Mouse (Mus musculus): ENCODE results near the gene Rimklb.
A peak's percentile ranks its signal among the peaks of the same experiment; 100 is the strongest.
"Not testable (repeated sequence)": the region's sequence is repeated elsewhere in the genome, so short reads cannot be mapped to it uniquely, and the experiment has no call there.

Gene Rimklb

DNA sequence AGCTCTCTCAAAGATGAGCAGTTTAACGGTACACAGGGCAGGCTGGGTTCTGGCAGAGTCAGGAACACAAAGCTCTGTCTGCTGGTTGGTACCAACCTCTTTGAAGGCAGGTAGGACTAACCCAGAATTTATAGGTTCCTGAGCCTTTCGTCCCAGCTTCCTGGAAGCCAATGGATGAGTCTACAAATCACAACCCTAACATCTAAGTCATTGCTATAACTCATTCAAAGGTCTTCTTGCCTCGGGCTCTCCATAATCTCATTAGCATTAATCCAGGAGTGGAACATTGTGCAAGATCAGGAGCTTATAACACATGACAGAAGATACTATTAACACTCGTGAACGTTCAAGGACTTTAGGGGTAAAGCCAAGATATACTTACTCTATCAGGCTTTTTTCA lies at the start of gene Rimklb:
TSS of gene Rimklb (minus strand) at position 101 of the 400 bp plus-strand sequence.
- DNase-seq (ENCODE audit: low read depth, low spot score) = no peak

DNA sequence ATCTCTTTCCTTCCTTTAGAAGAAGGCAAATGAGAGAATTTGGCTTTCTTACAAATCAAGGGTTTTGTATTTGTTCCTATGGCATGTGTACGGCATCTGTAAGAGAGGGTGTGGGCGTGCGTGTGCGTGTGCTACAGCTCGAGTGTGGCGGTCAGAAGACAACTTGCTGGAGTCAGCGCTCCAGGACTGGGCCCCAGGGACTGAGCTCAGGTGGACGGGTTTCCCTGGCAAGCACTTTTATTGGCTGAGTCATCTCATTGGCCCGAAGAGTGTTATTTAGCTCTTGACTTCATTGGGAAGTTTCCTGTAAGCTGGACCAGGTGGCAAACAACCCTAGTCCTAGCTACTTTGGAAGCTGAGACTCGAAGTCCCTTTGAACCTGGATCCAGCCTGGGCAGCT lies 47.4 kb upstream of the Rimklb start:
- no peak for DNase-seq (ENCODE audit: low read depth, low spot score)

DNA sequence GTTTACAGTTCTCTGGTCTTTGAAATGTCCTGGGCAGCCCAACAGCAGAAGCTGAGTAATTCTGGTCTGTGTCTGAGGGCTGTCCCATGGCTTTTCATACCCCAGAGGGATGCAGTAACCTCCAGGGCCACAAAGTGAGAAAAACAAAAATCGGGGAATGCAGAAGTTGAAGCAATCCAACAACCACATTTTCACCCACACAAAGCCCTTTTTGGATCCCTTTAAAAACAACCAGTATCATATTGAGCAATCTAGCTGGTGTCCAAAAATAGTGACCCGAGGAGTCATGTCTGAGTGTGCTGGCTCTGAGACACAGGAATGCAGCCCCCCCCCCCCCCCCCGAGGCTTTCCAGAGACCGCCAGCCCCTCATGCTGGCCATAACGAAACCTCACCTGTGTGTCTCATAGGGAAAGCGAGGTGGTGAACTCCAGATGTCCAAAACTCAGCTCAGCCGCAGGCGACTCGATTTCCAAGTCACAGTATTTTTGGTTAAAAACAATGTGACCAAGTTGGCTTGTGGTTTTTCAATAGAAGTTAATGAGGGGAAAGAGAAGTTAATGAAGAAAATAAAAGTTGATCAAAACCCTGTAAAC lies 46.8 kb upstream of the Rimklb start:
- DNase-seq (ENCODE audit: low read depth, low spot score) = no peak

DNA sequence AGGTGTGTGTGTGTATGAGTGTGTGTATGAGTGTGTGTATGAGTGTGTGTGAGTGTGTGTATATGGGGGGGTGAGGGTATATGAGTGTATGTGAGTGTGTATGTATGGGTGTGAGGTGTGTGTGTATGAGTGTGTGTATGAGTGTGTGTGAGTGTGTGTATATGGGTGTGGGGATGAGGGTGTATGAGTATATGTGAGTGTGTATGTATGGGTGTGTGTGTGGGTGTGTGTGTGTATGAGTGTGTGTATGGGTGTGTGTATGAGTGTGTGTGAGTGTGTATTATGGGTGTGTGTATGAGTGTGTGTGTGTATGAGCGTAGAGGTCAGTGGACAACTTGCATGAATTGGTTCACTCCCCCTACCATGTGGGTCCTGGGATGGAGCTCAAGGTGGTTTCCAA lies 46.1 kb upstream of the Rimklb start:
- no peak for DNase-seq (ENCODE audit: low read depth, low spot score)

DNA sequence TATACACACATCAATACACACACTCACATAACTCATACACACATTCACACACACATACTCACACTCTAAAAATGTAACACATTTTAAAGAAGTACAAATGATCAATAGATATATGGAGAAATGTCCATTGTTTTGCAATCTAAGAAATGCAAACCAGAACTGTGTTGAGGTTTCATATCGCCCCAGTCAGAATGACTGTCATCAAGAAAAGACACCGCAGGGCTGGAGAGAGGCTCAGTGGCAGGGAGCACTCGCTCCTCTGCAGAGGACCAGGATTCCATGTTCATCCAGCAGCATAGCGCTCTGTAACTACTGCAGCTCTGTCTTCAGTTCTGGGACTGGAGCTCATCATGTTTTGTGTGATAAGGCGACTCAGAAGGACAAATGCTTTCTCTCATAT lies 45.0 kb upstream of the Rimklb start:
- no peak for DNase-seq (ENCODE audit: low read depth, low spot score)

DNA sequence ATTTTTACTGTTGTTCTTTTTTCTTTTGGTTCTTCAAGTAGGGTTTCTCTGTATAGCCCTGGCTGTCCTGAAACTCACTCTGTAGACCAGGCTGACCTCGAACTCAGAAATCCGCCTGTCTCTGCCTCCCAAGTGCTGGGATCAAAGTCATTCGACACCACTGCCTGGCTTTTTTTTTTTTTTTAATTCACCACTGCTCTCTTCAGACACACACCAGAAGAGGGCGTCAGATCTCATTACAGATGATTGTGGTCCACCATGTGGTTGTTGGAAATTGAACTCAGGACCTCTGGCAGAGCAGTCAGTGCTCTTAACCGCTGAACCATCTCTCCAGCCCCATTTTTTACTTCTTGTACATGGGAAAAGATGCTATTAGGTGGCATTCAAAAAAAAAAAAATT lies 43.9 kb upstream of the Rimklb start:
- not testable (repeated sequence) for DNase-seq (ENCODE audit: low read depth, low spot score)

DNA sequence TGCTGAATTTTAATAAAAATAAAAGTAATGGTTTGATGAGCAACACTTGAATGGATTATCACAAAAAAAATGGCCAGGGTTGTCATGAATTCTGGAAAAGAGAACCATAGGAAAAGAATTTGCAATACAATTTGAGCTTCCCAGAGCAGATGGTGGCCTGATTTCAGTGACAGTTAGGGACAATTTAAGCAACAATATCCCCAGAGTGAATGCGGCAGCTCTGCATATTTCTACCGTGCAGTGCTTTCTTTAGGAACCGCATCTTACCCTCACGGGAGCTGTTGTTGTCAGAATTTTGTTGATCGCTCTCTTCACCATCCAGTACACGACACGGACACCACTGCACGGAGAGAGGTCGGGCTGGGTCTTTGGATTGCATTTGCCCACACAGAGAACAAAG lies 41.0 kb upstream of the Rimklb start:
- DNase-seq (ENCODE audit: low read depth, low spot score) = no peak

DNA sequence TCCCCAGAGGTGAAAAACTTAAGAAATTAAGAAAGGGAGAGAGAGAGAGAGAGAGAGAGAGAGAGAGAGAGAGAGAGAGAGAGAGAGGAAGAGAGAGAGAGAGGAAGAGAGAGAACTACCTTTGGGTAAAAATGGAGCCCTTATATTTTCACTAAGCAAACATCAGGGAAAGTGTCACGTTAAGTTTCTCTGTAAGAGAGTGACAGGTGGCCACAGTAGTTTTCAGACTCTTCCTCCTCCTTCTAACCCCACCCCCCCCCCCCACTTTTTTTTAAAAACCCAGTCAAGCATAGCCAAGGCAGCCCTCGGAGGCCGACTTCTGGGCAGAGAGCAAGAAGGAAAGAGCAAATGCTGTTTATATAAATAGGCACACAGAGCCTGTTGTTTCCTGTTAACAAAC lies 35.5 kb upstream of the Rimklb start:
- no peak for DNase-seq (ENCODE audit: low read depth, low spot score)

DNA sequence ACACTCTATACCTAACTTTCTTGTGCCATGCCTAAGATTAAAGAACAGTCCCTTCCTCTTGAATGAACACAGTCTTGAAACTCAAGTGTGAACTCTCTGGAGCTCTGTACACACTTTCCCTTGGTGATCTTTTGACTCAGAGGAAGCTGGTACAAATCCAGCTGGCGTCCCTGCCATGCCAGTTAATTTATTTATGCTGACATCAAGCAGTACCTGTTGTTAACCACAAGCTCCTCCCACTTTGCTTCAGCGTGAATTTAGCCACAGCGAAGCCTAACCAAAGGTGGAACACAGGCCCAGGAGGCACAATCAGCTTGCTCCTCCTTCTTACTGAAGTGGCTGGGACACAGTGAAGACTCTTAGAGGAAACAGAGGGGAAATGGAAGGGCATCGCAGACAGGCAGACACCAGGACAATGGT lies 34.3 kb upstream of the Rimklb start:
- DNase-seq (ENCODE audit: low read depth, low spot score) = peak; percentile 32

DNA sequence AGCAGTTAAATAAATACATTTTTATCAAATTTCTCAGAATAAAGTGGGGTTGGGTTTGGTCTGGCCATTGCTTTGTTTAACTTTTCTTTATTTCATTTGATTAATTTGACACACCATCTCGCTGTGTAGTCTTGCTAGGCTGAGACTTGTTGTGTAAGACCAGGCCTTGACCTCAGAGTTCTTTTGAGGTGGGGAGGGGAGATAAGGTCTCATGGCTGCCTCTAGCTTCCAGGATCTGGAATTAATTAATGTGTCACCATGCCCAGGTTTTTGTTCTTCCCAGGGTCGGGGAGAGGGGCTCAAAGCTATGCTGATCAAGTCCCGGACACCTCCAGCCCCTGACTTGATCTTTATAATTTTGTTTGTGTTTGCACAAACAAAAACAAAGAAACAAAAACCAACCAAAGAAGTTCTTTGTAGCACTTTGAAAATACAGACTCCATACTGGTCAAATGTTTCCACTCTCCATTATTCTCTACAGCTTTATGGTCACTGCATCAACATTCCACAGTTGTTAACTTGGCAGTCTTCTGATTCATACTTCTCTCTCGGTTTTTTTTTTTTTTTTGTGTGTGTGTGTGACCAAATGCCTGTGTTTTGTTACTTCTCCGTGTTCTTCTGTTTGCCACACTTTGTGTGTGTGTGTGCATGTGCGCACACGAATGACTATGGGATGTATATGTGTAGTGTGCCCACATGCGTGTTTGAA lies 33.1 kb upstream of the Rimklb start:
- no peak for DNase-seq (ENCODE audit: low read depth, low spot score)

DNA sequence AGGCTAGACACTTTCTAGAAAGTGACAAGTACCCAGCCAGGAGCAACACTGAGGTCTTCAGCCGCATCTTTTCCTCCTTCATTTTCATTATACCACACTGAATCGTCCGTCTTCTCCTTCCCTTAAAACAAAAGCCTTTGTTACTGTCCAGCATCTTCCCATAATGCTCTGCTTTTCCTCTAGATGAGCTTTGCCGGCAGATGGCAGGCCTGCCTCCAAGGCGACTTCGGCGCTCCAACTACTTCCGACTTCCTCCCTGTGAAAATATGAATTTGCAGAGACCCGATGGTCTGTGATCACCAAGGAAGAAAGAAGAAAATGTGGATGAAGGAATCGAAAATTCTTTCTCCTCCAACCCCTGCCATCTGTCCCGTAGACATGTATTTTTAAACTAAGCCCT lies 29.6 kb upstream of the Rimklb start:
- no peak for DNase-seq (ENCODE audit: low read depth, low spot score)

DNA sequence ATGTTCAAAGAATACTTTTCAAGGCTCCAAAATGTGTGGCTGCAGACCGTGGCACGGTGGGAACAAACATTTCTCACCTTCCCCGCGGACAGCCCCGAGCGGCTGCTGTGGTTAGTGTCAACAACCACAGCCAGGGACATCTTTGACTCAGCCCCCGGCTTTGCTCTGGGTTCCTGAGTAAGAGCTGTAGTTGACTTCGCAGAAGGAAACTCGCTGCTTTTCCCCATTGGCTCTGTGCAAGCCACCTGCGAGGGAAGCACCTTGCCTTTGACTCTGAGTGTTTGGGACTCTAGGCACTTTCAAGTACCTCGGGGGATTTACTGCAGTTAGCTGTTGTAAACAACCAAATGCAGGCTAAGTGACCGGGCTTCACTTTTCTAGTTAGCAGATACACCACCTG lies 29.0 kb upstream of the Rimklb start:
- DNase-seq (ENCODE audit: low read depth, low spot score) = no peak

DNA sequence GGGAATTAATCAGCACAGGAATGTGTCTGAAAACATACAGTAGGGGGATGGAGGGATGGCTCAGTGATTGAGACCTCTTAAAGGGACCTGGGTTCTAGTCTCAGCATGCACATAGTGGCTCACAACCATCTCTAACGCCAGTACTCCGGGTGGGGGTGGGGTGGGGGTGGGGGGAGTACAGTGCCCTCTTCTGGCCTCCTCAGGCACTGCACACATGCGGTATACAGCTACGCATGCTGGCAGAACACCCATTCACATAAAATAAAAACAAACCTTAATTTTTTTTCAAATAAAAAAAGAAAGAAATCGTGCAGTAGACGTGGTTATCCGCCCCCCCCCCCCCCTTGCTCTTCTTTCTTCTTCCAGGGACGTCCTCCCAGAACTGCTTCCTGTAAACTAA lies 24.7 kb upstream of the Rimklb start:
- no peak for DNase-seq (ENCODE audit: low read depth, low spot score)

DNA sequence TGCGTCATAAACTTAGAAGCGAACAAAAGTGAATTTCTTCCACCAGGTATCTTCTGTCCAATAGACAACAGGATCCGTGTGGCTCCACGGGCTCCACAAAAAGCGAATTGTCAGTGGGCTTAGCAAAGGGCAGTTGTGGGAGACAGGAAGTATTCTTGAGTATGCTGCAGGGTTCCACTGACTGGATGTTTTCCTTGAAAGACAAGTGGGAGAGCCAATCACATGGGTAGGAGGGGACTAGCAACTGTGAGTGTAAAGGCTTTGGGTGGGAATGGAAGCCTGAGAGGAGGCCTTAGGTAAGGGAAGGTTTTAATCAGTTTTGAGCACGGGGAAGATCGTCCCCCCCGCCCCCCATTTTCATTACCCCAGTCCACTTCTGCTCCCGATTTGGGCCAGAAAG lies 24.0 kb upstream of the Rimklb start:
- peak; percentile 63 for DNase-seq (ENCODE audit: low read depth, low spot score)

DNA sequence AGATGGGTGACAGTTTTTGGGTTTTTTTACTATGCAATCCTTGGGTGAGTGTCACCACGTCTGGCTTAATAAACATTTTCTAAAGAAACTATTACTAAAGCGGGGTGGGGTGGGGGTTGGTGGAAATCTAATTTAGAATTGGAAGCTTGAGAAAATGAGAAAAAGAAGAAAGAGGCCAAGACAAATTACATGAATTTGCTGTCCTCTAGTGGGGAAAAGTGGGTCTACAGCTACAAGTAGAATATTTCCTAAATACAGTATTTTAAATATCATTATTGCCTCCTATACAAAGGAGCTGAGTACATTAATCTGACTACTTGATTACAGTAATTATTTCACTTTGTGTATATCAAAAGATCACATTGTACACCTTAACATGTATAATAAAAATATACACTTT lies 20.8 kb upstream of the Rimklb start:
- peak; percentile 27 for DNase-seq (ENCODE audit: low read depth, low spot score)

DNA sequence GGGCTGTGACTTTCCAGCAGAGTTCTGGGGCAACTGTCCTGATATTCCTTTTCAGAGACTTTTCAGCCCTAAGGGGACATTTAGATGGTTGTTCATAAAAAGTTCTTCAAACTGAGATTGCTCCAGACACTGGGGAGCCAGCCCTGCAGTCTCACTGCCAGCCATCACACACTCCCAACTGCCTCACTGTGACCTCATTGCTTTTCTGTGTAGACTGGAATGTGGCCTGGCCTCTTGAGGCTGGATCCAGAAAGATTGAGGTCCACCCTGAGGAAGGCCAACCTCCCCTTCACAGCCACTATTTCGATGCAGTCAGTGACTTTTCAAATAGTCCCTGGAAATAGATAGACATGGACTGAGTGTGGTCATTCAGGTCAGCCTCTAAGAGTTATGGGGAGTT lies 19.1 kb upstream of the Rimklb start:
- DNase-seq (ENCODE audit: low read depth, low spot score) = no peak

DNA sequence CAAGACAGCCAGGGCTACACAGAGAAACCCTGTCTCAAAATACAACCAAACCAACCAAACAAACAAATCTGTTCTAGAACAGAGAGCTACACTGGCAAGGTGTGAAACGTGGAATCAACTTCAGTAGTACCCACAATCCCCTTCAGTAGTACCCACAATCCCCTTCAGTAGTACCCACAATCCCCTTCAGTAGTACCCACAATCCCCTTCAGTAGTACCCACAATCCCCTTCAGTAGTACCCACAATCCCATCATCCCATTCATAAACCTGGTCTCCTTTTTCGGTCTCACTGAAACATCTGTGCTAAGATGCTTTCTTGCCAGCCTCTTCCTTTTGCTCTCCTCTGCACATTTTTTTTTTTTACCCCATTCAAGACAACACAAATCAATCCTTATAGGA lies 17.2 kb upstream of the Rimklb start:
- not testable (repeated sequence) for DNase-seq (ENCODE audit: low read depth, low spot score)

DNA sequence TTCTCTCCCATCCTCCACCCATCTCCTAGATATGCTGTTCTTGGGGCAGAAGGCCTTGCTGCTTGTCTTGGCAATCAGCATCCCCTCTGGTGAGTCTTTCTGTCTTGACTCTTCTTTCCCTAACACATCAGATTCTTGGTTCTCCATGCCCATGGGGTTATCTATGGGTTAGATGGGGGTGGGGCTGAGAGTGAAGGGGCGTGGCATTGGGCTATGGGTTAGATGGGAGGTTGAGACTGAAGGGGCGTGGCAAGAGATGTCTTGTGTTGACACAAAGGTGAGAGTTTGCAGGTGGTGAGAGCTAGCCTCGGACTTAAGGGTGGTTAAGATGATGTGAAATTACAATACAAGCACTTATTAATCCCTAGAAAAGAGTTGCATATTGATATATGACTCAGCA lies 15.8 kb upstream of the Rimklb start:
- no peak for DNase-seq (ENCODE audit: low read depth, low spot score)

DNA sequence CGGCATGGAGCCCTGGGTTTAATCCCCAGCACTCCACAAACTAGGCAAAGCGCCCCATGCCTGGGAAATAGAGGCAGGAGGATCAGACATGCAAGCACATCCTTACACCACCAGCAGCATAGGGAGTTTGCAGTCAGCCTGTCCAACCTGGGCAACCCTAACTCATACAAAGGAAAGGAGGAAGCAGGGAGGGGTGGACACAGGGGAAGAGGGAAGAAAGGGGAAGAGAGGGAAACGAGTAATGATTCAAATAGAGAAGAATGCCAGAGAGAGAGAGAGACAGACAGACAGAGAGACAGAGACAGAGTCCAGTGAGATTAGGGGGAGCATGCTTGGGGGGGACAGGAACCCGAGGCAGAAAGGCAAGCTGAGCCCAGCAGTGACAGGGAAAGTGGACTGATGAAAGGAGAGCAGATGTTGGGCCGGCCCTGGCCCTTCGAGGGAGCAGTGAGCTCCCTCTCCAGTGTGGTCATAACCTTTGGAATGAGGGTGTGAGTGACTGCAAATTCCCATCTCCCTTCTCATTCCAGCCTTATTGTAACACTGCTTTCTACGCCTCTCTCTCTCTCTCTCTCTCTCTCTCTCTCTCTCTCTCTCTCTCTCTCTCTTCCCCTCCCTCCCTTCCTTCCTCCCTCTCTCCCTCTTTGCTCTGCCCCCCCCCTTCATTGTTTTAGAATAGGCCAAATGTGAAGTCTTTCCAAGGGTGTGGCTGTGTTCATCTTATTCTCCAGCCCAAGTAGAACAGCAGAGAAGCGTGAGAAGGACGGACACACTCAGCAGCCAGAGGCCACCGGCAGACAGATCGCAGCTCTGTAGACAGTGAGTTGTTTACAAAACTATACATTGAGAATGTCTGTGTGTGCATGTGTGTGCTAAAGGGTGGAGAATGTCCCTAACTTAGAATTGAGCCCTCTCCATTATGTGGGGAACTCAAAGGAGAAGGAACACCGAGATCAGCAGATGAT lies 14.6 kb upstream of the Rimklb start:
- DNase-seq (ENCODE audit: low read depth, low spot score) = no peak

DNA sequence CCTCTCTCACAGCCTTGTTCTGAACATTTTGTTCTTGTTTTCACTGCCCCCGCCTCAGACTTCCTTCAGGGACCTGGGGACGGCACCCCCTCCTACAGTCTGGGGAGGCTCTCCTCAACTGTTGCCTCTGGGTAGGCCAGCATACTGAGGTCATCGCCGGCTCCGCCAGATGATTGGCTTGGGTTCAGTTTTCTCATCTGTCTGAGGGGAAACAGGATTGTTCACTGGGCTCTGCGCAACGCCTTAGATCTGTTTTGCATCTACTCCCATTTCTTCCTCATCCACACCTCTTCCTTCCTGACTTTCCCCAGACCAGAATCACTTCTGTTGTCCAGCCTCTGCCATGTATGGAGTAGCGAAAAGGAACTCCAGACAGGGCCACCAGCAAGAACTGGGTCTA lies 9.9 kb upstream of the Rimklb start:
- no peak for DNase-seq (ENCODE audit: low read depth, low spot score)

DNA sequence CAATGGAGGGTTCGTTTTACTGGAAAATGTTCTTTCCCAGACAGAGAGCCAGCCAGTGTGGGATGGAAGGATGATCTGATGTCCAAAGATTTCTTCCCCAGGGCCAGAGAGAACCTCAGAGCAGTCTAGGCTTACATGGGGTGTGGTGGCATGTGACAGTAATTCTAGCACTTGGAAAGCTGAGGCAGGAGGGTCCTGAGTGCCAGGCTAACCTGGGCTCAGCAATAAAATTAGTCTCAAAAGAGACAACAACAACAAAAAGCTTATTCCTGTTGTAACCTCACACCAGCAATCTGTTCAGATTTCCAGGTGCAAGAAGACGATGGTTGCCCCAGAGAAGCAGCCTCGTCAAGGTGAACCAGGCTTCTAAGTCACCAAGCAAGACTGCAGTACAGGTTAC lies 7.0 kb upstream of the Rimklb start, which contains the start of gene Mfap5:
TSS of gene Mfap5 (plus strand) at position 301 of the 400 bp plus-strand sequence.
- no peak for DNase-seq (ENCODE audit: low read depth, low spot score)

DNA sequence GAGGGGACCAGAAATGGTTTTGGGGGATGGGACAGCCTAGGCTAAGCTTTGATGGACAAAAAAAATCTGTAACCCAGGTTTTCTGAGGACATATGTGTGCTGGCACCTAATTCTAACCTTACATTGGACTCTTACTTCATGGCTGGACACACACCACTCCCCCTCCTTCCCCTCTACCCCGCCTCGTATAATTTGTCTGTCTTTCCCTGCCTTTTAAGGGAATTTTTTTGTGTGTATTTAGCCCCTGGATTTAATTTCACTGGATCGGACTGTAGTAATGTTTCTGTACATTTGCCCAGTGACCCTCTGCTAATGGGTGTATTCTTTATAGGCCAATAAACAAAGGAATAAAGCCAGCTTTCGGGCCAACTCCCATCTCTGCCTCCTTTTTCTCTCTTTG lies 6.5 kb upstream of the Rimklb start:
- no peak for DNase-seq (ENCODE audit: low read depth, low spot score)

All from mesoderm, embryonic 11.5 days (tissue).